Comparison of ENCODE assay signal across 10 mouse cellular contexts in genomic region chr11:101164677-101165580, GRCm38 (mm10). TPM values are rescaled to one million over a fixed set of nuclear protein-coding genes. Genes with fewer than 3 reads are reported as not detected.
A peak's percentile ranks its signal among the peaks of the same experiment; 100 is the strongest.
DNase-seq lines count a peak whose midpoint lies in the region; ATAC-seq and TF ChIP-seq lines count a peak whose summit lies in the region.
"Had no signal": no experiment of that assay in that cellular context is flagged by ENCODE, and none has a peak within 500 bp of the region (broad histone marks: within the 10 kb centered on the region; RNA-seq: fewer than 3 reads in every experiment).

No protein-coding gene starts in this region.

- peak; percentile 5; the same call in 1 of the 2 replicates for TF ChIP-seq CTCF in bone marrow macrophage, adult 2 months (IDR thresholded peaks at IDR 0.05; ENCODE audit: low read depth, low read length)

- H3K36me3 ChIP-seq in hindbrain, embryonic 11.5 days (ENCODE audit: control insufficient read depth, insufficient read depth, low read length) = no peaks in the 10 kb centered on the region
- peaks cover 16% of the 10 kb centered on the region for H3K36me3 ChIP-seq in hindbrain, embryonic 16.5 days (ENCODE audit: control insufficient read depth, insufficient read depth, low read length)
- H3K36me3 ChIP-seq in forebrain, embryonic 15.5 days = 0 out of 2 replicates have a peak, but pooled peaks cover 5% of the 10 kb centered on the region
- peaks cover 46% of the 10 kb centered on the region for H3K36me3 ChIP-seq in midbrain, embryonic 13.5 days

- H3K27me3 ChIP-seq in hindbrain, embryonic 11.5 days (ENCODE audit: control insufficient read depth, insufficient read depth, low read length) = peaks cover 79% of the 10 kb centered on the region
- H3K27me3 ChIP-seq in hindbrain, embryonic 16.5 days (replicated peaks; ENCODE audit: control insufficient read depth, insufficient read depth, low read length) = peaks cover 58% of the 10 kb centered on the region
- peaks cover 76% of the 10 kb centered on the region for H3K27me3 ChIP-seq in forebrain, embryonic 15.5 days
- peaks cover 92% of the 10 kb centered on the region for H3K27me3 ChIP-seq in midbrain, embryonic 13.5 days

- 5% methylated on average over 35 of the region's 35 CpGs for whole genome bisulfite sequencing in hindbrain, embryonic 11.5 days
- 24% methylated on average over 35 of the region's 35 CpGs for WGBS in hindbrain, embryonic 16.5 days
- 19% methylated on average over 35 of the region's 35 CpGs for WGBS in forebrain, embryonic 15.5 days
- WGBS in midbrain, embryonic 13.5 days = 13% methylated on average over 35 of the region's 35 CpGs

- H3K9ac ChIP-seq in hindbrain, embryonic 11.5 days (ENCODE audit: low read depth, low read length) = no peak overlapping the region
- no peak overlapping the region for H3K9ac ChIP-seq in hindbrain, embryonic 16.5 days (ENCODE audit: low read depth, low read length)
- peak overlapping the region; percentile 15; the same call in 1 of the 2 replicates for H3K9ac ChIP-seq in forebrain, embryonic 15.5 days (replicated peaks)
- no peak overlapping the region; the same call in 1 of the 2 replicates for H3K9ac ChIP-seq in midbrain, embryonic 13.5 days (replicated peaks)

- DNase-seq in hindbrain, embryonic 11.5 days (ENCODE audit: low spot score) = peak; percentile 49
- DNase-seq in adrenal gland, postnatal 10 days = no peak
- no peak for DNase-seq in B cell, adult 2 months
- DNase-seq: layer of hippocampus, postnatal 36 days; right cerebral cortex, postnatal 14 days had no signal

- no peak for TF ChIP-seq POLR2A in bone marrow macrophage, adult 2 months (IDR thresholded peaks at IDR 0.05; ENCODE audit: borderline replicate concordance, low read depth, low read length)

- H3K4me1 ChIP-seq in hindbrain, embryonic 11.5 days (replicated peaks; ENCODE audit: control insufficient read depth, insufficient read depth, low read length) = peaks cover 9% of the 10 kb centered on the region
- peaks cover 15% of the 10 kb centered on the region for H3K4me1 ChIP-seq in hindbrain, embryonic 16.5 days (ENCODE audit: control insufficient read depth, insufficient read depth, low read depth, low read length)
- H3K4me1 ChIP-seq in bone marrow macrophage, adult 2 months (ENCODE audit: control insufficient read depth, insufficient read depth, low read length) = peaks cover 18% of the 10 kb centered on the region
- H3K4me1 ChIP-seq in forebrain, embryonic 15.5 days = peaks cover 23% of the 10 kb centered on the region
- H3K4me1 ChIP-seq in midbrain, embryonic 13.5 days (replicated peaks) = peaks cover 30% of the 10 kb centered on the region

- peak overlapping the region; percentile 22; the same call in 1 of the 2 replicates for H3K4me3 ChIP-seq in hindbrain, embryonic 11.5 days (ENCODE audit: low read depth, low read length)
- no peak overlapping the region for H3K4me3 ChIP-seq in hindbrain, embryonic 16.5 days (ENCODE audit: low read length)
- peak overlapping the region; percentile 32; the same call in 1 of the 2 replicates for H3K4me3 ChIP-seq in bone marrow macrophage, adult 2 months (ENCODE audit: insufficient read depth, low read length)
- H3K4me3 ChIP-seq in forebrain, embryonic 15.5 days = peak overlapping the region; percentile 29; the same call in 1 of the 2 replicates
- peak overlapping the region; percentile 30; the same call in 1 of the 2 replicates for H3K4me3 ChIP-seq in midbrain, embryonic 13.5 days (replicated peaks)

- H3K4me2 ChIP-seq in hindbrain, embryonic 11.5 days (replicated peaks; ENCODE audit: low read depth, low read length) = no peak overlapping the region
- H3K4me2 ChIP-seq in hindbrain, embryonic 16.5 days (ENCODE audit: low read length) = no peak overlapping the region
- H3K4me2 ChIP-seq in forebrain, embryonic 15.5 days (replicated peaks) = no peak overlapping the region
- H3K4me2 ChIP-seq in midbrain, embryonic 13.5 days (replicated peaks) = no peak overlapping the region

- no peaks in the 10 kb centered on the region for H3K9me3 ChIP-seq in hindbrain, embryonic 11.5 days (ENCODE audit: control insufficient read depth, low read length)
- H3K9me3 ChIP-seq in hindbrain, embryonic 16.5 days (ENCODE audit: control insufficient read depth, low read length) = no peaks in the 10 kb centered on the region
- H3K9me3 ChIP-seq in forebrain, embryonic 15.5 days = no peaks in the 10 kb centered on the region
- no peaks in the 10 kb centered on the region for H3K9me3 ChIP-seq in midbrain, embryonic 13.5 days

- ATAC-seq in hindbrain, embryonic 11.5 days (ENCODE audit: low FRiP score) = no peak
- no peak for ATAC-seq in hindbrain, embryonic 16.5 days
- no peak for ATAC-seq in forebrain, embryonic 15.5 days (replicated peaks)
- ATAC-seq in midbrain, embryonic 13.5 days = no peak
- ATAC-seq: activated CD4-positive, CD25-positive, alpha-beta regulatory T cell, adult 4 months had no signal

- H3K27ac ChIP-seq in hindbrain, embryonic 11.5 days (ENCODE audit: low read depth, low read length) = no peak overlapping the region
- H3K27ac ChIP-seq in hindbrain, embryonic 16.5 days (ENCODE audit: low read depth, low read length) = no peak overlapping the region
- no peak overlapping the region for H3K27ac ChIP-seq in bone marrow macrophage, adult 2 months (ENCODE audit: insufficient read depth, low read depth, low read length)
- H3K27ac ChIP-seq in forebrain, embryonic 15.5 days (replicated peaks) = no peak overlapping the region
- H3K27ac ChIP-seq in midbrain, embryonic 13.5 days = no peak overlapping the region

RNA-seq across cellular contexts. Expression of gene Cntnap1, which starts 5.4 kb away (rescaled TPM):
- 0.29 and 0.39 TPM in 2 replicates for polyA plus RNA-seq in hindbrain, embryonic 11.5 days (2014; fragmentation: Nextera tagmentation; extraction: Ambion mirVana)
- polyA plus RNA-seq in hindbrain, embryonic 16.5 days (2015; fragmentation: Nextera tagmentation; extraction: Ambion mirVana) = 8.7 and 11.2 TPM in 2 replicates
- 2.5 and 3.2 TPM in 2 replicates for polyA plus RNA-seq in bone marrow macrophage, adult 2 months (2012; ENCODE audit: insufficient read depth, insufficient read length, missing spikeins)
- 0.77 and 0.98 TPM in 2 replicates for polyA plus RNA-seq in forebrain, embryonic 15.5 days (2015; fragmentation: Nextera tagmentation; extraction: Ambion mirVana)
- polyA plus RNA-seq in midbrain, embryonic 13.5 days (2015; fragmentation: Nextera tagmentation; extraction: Ambion mirVana) = 1.3 and 1.5 TPM in 2 replicates
- 10 to 100 TPM; 12.1 to 15.9 TPM for total RNA-seq in adrenal gland, postnatal 10 days (2021)

RNA-seq across cellular contexts. Expression of gene Plekhh3, which starts 6.2 kb away (rescaled TPM):
- polyA plus RNA-seq in hindbrain, embryonic 11.5 days (2014; fragmentation: Nextera tagmentation; extraction: Ambion mirVana) = 7.7 and 8.2 TPM in 2 replicates
- 9.3 and 9.5 TPM in 2 replicates for polyA plus RNA-seq in hindbrain, embryonic 16.5 days (2015; fragmentation: Nextera tagmentation; extraction: Ambion mirVana)
- 4.3 and 6.4 TPM in 2 replicates for polyA plus RNA-seq in bone marrow macrophage, adult 2 months (2012; ENCODE audit: insufficient read depth, insufficient read length, missing spikeins)
- 5.8 and 6.5 TPM in 2 replicates for polyA plus RNA-seq in forebrain, embryonic 15.5 days (2015; fragmentation: Nextera tagmentation; extraction: Ambion mirVana)
- polyA plus RNA-seq in midbrain, embryonic 13.5 days (2015; fragmentation: Nextera tagmentation; extraction: Ambion mirVana) = 7.3 and 8.1 TPM in 2 replicates
- total RNA-seq in adrenal gland, postnatal 10 days (2021) = 10 to 100 TPM; 26.2 to 40.8 TPM
- polyA plus RNA-seq: activated CD4-positive, CD25-positive, alpha-beta regulatory T cell, adult 4 months had no signal

RNA-seq across cellular contexts. Expression of gene Tubg2, which starts 9.2 kb away (rescaled TPM):
- polyA plus RNA-seq in hindbrain, embryonic 11.5 days (2014; fragmentation: Nextera tagmentation; extraction: Ambion mirVana) = 5.5 and 5.7 TPM in 2 replicates
- polyA plus RNA-seq in hindbrain, embryonic 16.5 days (2015; fragmentation: Nextera tagmentation; extraction: Ambion mirVana) = 56.9 and 60.3 TPM in 2 replicates
- not detected in 2 replicates for polyA plus RNA-seq in bone marrow macrophage, adult 2 months (2012; ENCODE audit: insufficient read depth, insufficient read length, missing spikeins)
- 31.2 and 32.8 TPM in 2 replicates for polyA plus RNA-seq in forebrain, embryonic 15.5 days (2015; fragmentation: Nextera tagmentation; extraction: Ambion mirVana)
- 29.8 and 31.6 TPM in 2 replicates for polyA plus RNA-seq in midbrain, embryonic 13.5 days (2015; fragmentation: Nextera tagmentation; extraction: Ambion mirVana)
- total RNA-seq in adrenal gland, postnatal 10 days (2021) = 1 to 10 TPM; 6.9 to 7.2 TPM

RNA-seq across cellular contexts. Expression of gene Ccr10, which starts 10.3 kb away (rescaled TPM):
- 0.19 TPM in 1 of 2 replicates, not detected in the other for polyA plus RNA-seq in hindbrain, embryonic 11.5 days (2014; fragmentation: Nextera tagmentation; extraction: Ambion mirVana)
- polyA plus RNA-seq in hindbrain, embryonic 16.5 days (2015; fragmentation: Nextera tagmentation; extraction: Ambion mirVana) = 0.32 and 0.60 TPM in 2 replicates
- polyA plus RNA-seq in bone marrow macrophage, adult 2 months (2012; ENCODE audit: insufficient read depth, insufficient read length, missing spikeins) = not detected in 2 replicates
- 0.14 and 0.19 TPM in 2 replicates for polyA plus RNA-seq in forebrain, embryonic 15.5 days (2015; fragmentation: Nextera tagmentation; extraction: Ambion mirVana)
- polyA plus RNA-seq in midbrain, embryonic 13.5 days (2015; fragmentation: Nextera tagmentation; extraction: Ambion mirVana) = 0.19 and 0.38 TPM in 2 replicates
- under 1 TPM; 0.78 to 1.00 TPM for total RNA-seq in adrenal gland, postnatal 10 days (2021)
- total RNA-seq: layer of hippocampus, postnatal 36 days had no signal

RNA-seq across cellular contexts. Expression of gene Tubg1, which starts 45.2 kb away (rescaled TPM):
- 97.7 and 98.6 TPM in 2 replicates for polyA plus RNA-seq in hindbrain, embryonic 11.5 days (2014; fragmentation: Nextera tagmentation; extraction: Ambion mirVana)
- 79.6 and 80.2 TPM in 2 replicates for polyA plus RNA-seq in hindbrain, embryonic 16.5 days (2015; fragmentation: Nextera tagmentation; extraction: Ambion mirVana)
- polyA plus RNA-seq in bone marrow macrophage, adult 2 months (2012; ENCODE audit: insufficient read depth, insufficient read length, missing spikeins) = 13.3 and 18.6 TPM in 2 replicates
- polyA plus RNA-seq in forebrain, embryonic 15.5 days (2015; fragmentation: Nextera tagmentation; extraction: Ambion mirVana) = 96.1 and 97.7 TPM in 2 replicates
- 89.4 and 91.0 TPM in 2 replicates for polyA plus RNA-seq in midbrain, embryonic 13.5 days (2015; fragmentation: Nextera tagmentation; extraction: Ambion mirVana)
- 10 to 100 TPM; 42.6 to 44.6 TPM for total RNA-seq in adrenal gland, postnatal 10 days (2021)
